Mouse (Mus musculus) stomach, postnatal 0 days (tissue): Measurements from ENCODE around the gene Grm5.

Source experiments
- CTCF ChIP-seq: IDR thresholded peaks from 2 replicates; pipeline ENCODE4 v1.5.1; 2016; ENCODE audit warnings: antibody characterized with exemption, low read depth, mild to moderate bottlenecking, moderate library complexity
- EP300 ChIP-seq: optimal IDR thresholded peaks from 2 replicates; pipeline ENCODE3; 2016; ENCODE audit warnings: antibody characterized with exemption

DNA sequence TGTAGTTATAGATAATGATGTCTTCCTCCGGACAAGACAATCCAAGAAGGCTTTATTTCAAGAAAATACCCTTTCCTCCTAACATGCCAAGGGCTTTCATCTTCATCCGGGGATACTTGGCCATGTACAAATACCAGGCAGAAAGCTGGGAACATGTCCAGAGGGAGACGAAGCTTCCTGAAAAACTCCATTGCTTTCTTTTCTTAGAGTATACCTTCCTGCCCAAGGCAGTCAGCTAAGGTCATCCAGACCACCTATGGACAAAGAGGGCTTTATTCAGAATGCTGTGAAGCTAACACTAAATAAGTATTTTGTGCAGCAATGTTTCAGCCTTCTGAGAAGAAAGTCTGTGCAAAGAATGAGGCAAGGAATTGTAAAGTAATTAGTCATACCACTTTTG, 178.4 kb downstream of the Grm5 start:
- no peak for TF ChIP-seq CTCF
- no peak for TF ChIP-seq EP300
